Mouse (Mus musculus) megakaryocyte-erythroid progenitor cell, adult 5-6 weeks (primary cell): ENCODE data around the gene Ehd2. TPM values are rescaled to one million over a fixed set of nuclear protein-coding genes. Genes with fewer than 3 reads are reported as not detected.
A peak's percentile ranks its signal among the peaks of the same experiment; 100 is the strongest.

Experiments used
- ATAC-seq: replicated peaks from 2 replicates; pipeline ENCODE4 v1.8.0; 2016; ENCODE audit warnings: mild to moderate bottlenecking, inconsistent platforms; ENCODE audit not compliant: severe bottlenecking, poor library complexity, low FRiP score, low TSS enrichment
- total RNA-seq, 2 experiments: library from RNA; stranded (forward) in 1 of 2; stranded (reverse) in 1 of 2; fragments of 200-1000, 215-1000 nt in 1 of 2; fragments of >200 nt in 1 of 2; fragmentation: Nextera tagmentation in 1 of 2; gene quantifications; 2 replicates each; pipeline ENCODE4 v1.2.3; 2014 to 2017

Gene Ehd2
- total RNA-seq, 2 experiments from 2014 or later: 1.4 to 2.7 TPM

- ATAC-seq: no peak
These were observed 12.9 kb upstream of the Ehd2 start for GRCm38 (mm10) chr7:15980246-15980645.

GRCm38 (mm10) chr7:15975904-15976303, 8.5 kb upstream of the Ehd2 start:
- peak; percentile 63 for ATAC-seq

GRCm38 (mm10) chr7:15975451-15975850, 8.1 kb upstream of the Ehd2 start:
- ATAC-seq: no peak

GRCm38 (mm10) chr7:15974712-15975111, 7.3 kb upstream of the Ehd2 start:
- ATAC-seq: 0 out of 2 replicates have a peak, but pooled peaks have one; percentile 29

- no peak for ATAC-seq
These were observed 4.9 kb upstream of the Ehd2 start for GRCm38 (mm10) chr7:15972247-15972646.

GRCm38 (mm10) chr7:15969674-15970073, 2.3 kb upstream of the Ehd2 start:
- no peak for ATAC-seq

GRCm38 (mm10) chr7:15968322-15968721, 955 bp upstream of the Ehd2 start:
- no peak for ATAC-seq

GRCm38 (mm10) chr7:15966489-15966888, 878 bp downstream of the Ehd2 start:
- ATAC-seq: no peak

GRCm38 (mm10) chr7:15963798-15964652, 3.3 kb downstream of the Ehd2 start:
- no peak for ATAC-seq

GRCm38 (mm10) chr7:15962311-15963288, 4.8 kb downstream of the Ehd2 start:
- ATAC-seq: peak; percentile 58

GRCm38 (mm10) chr7:15961798-15962197, 5.6 kb downstream of the Ehd2 start:
- ATAC-seq: no peak

GRCm38 (mm10) chr7:15961239-15961638, 6.1 kb downstream of the Ehd2 start:
- no peak for ATAC-seq

- ATAC-seq: no peak
These were observed 6.7 kb downstream of the Ehd2 start for GRCm38 (mm10) chr7:15960691-15961090.

- ATAC-seq: no peak
These were observed 11.2 kb downstream of the Ehd2 start for GRCm38 (mm10) chr7:15956143-15956542.

- ATAC-seq: no peak
These were observed 11.9 kb downstream of the Ehd2 start for GRCm38 (mm10) chr7:15955509-15955908.

GRCm38 (mm10) chr7:15954978-15955443, 12.4 kb downstream of the Ehd2 start:
- peak; percentile 41 for ATAC-seq

GRCm38 (mm10) chr7:15954436-15954835, 12.9 kb downstream of the Ehd2 start:
- ATAC-seq: peak; percentile 37

GRCm38 (mm10) chr7:15953307-15954074, 13.9 kb downstream of the Ehd2 start:
- peak; percentile 32 for ATAC-seq

- peak; percentile 71 for ATAC-seq
These were observed 15.0 kb downstream of the Ehd2 start for GRCm38 (mm10) chr7:15952416-15952815.
